Mouse (Mus musculus) forebrain, postnatal 0 days (tissue): Measurements from ENCODE around the gene Trappc3. TPM values are rescaled to one million over a fixed set of nuclear protein-coding genes. Genes with fewer than 3 reads are reported as not detected.
A peak's percentile ranks its signal among the peaks of the same experiment; 100 is the strongest.

ENCODE experiments used
- ATAC-seq: fragments of 200-750 bp; cut with Nextera tagmentation; 2 replicates; pipeline ENCODE4 v1.8.0; 2017; ENCODE audit warnings: mild to moderate bottlenecking, moderate library complexity
- DNase-seq: peaks from one replicate; pipeline ENCODE4 v3.0.0-alpha.2; 2015
- H3K27ac ChIP-seq: fragments of 300-500 bp; sonication (generic); 2 replicates; pipeline ENCODE4 v1.5.1; 2014; ENCODE audit warnings: low read depth, mild to moderate bottlenecking, antibody characterized with exemption, low read length, moderate library complexity, mixed read lengths
- H3K27me3 ChIP-seq: fragments of 300-500 bp; sonication (generic); 2 replicates; pipeline ENCODE4 v1.6.1; 2014; ENCODE audit warnings: mild to moderate bottlenecking, low read length, mixed read lengths; ENCODE audit not compliant: insufficient read depth
- H3K36me3 ChIP-seq: fragments of 300-500 bp; sonication (generic); 2 replicates; pipeline ENCODE4 v1.6.1; 2014; ENCODE audit warnings: mild to moderate bottlenecking, moderate library complexity; ENCODE audit not compliant: insufficient read depth
- H3K4me1 ChIP-seq: fragments of 300-500 bp; sonication (generic); 2 replicates; pipeline ENCODE4 v1.6.1; 2014; ENCODE audit warnings: antibody characterized with exemption; ENCODE audit not compliant: insufficient read depth
- H3K4me2 ChIP-seq: fragments of 300-500 bp; sonication (generic); 2 replicates; pipeline ENCODE4 v1.6.1; 2014; ENCODE audit warnings: low read depth, mild to moderate bottlenecking, moderate library complexity
- H3K4me3 ChIP-seq: fragments of 300-500 bp; sonication (generic); 2 replicates; pipeline ENCODE4 v1.5.1; 2014; ENCODE audit warnings: low read depth, low read length, mixed read lengths
- H3K9ac ChIP-seq: fragments of 300-500 bp; sonication (generic); 2 replicates; pipeline ENCODE4 v1.6.1; 2014; ENCODE audit warnings: mild to moderate bottlenecking
- H3K9me3 ChIP-seq: fragments of 300-500 bp; sonication (generic); 2 replicates; pipeline ENCODE4 v1.6.1; 2016; ENCODE audit warnings: low read length
- CTCF ChIP-seq: sonication (generic); IDR thresholded peaks from 2 replicates; pipeline ENCODE4 v1.5.1; 2016; ENCODE audit warnings: antibody characterized with exemption, control low read depth, low read depth
- WGBS: fragments of 180-500 bp; shearing (Covaris S2); extraction: QIAGEN DNeasy Blood & Tissue Kit; methylation state at CpG from one replicate; pipeline ENCODE4 v1.1.7; 2014; 5-methylcytosine and 5-hydroxymethylcytosine counted together
- polyA plus RNA-seq: library from polyadenylated mRNA; unstranded; fragments of >200 nt; fragmentation: Nextera tagmentation; extraction: Ambion mirVana; gene quantifications from 2 replicates; pipeline ENCODE4 v1.2.1, GENCODE M21; 2015
- total RNA-seq: library from RNA; depleted of rRNA; stranded (reverse); fragments of >200 nt; gene quantifications from 2 replicates; pipeline ENCODE4 v1.2.3, GENCODE M21; 2014

The Trappc3 gene
- total and polyA plus RNA-seq, 2 experiments from 2014 or later, result 143 to 199 TPM

DNA sequence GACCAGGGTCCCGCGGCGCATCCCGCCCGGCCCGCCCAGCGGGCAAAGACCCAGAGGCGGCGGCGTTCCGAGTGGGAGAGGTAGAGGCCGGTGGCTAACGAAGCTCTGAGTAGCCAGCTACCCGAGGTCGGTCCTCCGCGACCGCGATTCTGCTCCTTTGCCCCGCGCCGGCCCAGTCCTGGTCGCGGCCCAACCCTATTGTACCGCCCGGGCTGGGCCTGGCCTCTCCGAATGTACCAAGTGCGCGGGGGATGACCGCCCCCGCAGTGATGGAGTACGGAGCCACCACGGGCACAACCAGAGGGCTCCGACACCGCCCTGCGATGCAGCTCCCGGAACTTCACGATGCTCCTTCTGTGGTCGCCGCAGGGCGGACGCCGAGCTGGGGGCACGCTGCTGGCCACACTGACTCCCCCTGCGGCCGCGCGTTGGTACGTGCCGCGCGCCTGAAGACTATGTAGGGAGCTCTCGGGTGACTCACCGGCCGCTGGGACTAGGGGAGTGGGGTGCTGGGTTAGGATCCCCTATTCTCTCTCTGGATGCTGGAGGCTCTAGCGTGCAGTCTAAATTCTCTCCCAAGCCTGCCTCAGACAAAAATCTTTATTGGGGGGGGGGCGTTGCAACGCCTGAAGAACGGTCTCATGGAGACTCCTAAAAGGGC lies 5.9 kb upstream of the Trappc3 start, which contains the start of gene Map7d1:
TSS of gene Map7d1 (minus strand) at position 213 of the 661 bp plus-strand sequence.
- peak; percentile 44 for TF ChIP-seq CTCF
- Histone ChIP-seq H3K27ac (peak within 1 kb of the TSS; percentile 96), H3K36me3 (no peaks in the 10 kb centered on the region), H3K4me1 (peaks cover 27% of the 10 kb centered on the region; the same call in 1 of the 2 replicates), H3K4me2 (peak within 1 kb of the TSS; percentile 83), H3K9me3 (no peaks in the 10 kb centered on the region), H3K9ac (peak within 1 kb of the TSS; percentile 99), H3K27me3 (no peaks in the 10 kb centered on the region; the same call in 1 of the 2 replicates), H3K4me3 (peak within 1 kb of the TSS; percentile 98)
- ATAC-seq (peak; percentile 86), DNase-seq (peak; percentile 91)
- 0% methylated on average over 59 of the region's 59 CpGs for WGBS

DNA sequence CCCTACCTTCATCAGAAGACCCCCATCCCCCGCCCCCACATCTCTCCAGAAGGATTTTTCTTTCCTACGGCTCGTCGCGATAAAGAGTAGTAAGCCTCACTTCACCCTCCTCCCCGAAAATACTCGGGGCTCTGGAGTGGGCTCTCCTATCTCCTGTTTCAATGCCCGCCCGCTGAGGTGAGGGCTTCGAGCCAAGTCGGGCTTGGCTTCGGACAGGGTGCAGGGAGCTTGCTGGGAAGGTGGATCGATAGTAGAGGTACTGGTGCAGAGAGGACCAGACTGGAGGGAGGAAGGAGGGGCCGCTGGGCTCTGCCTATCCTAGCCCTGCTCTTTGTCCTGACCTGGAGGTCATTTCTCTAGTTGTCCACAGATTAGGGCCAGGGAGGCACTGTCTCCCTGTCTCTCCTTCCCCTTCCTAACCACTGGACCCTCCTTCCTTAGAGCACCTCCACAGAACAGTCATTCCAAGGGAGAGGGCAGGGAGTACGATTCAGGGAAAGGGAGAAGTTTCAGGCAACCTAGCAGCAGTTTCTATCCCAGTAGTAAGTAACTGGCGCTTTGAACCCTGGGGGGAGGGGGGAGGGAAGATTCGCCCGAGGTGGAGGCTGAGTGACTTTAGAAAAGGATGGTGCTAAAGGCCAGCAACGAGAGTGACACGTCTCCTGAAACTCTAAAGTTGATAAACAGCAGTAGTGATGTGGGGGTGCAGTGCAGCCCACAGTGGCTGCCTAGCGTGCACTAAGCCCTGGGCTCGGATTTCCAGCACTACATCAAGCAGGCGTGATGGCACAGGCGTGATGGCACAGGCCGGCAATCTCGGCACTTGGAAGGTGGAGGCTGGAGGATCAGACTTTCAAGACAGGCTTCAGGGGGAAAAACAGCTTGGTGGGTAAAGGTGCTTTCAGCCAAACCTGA lies 4.9 kb upstream of the Trappc3 start:
- DNase-seq (no peak), ATAC-seq (no peak; the same call in 1 of the 2 replicates)
- 4% methylated on average over 26 of the region's 26 CpGs for WGBS
- Histone ChIP-seq H3K27me3 (no peaks in the 10 kb centered on the region; the same call in 1 of the 2 replicates), H3K4me3 (peak overlapping the region; percentile 98), H3K4me1 (peaks cover 27% of the 10 kb centered on the region; the same call in 1 of the 2 replicates), H3K36me3 (no peaks in the 10 kb centered on the region), H3K9me3 (no peaks in the 10 kb centered on the region), H3K4me2 (peak overlapping the region; percentile 83), H3K9ac (peak overlapping the region; percentile 99), H3K27ac (peak overlapping the region; percentile 96)
- no peak for TF ChIP-seq CTCF

DNA sequence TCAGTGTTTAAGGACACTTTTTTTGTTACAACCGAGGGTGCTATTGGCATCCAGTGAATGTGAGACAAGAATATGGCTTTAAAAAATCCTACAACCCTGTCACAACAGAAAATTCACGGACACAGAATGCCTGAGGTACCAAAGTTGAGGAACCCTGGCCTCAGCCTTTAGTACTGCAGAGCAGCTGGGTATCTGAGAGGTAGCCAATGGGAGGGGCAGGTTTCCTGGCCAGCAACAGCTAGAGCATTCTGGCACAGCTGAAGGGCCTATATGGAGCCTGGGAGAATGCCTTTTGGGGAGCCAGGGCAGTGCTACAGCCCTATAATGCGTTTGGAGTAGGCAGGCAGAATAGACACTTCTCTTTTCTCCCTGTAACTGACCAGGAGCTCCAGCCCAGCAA lies 3.1 kb upstream of the Trappc3 start:
- Histone ChIP-seq H3K36me3 (no peaks in the 10 kb centered on the region), H3K4me2 (no peak overlapping the region), H3K9ac (no peak overlapping the region), H3K27ac (no peak overlapping the region), H3K4me3 (no peak overlapping the region), H3K27me3 (no peaks in the 10 kb centered on the region; the same call in 1 of the 2 replicates), H3K4me1 (peaks cover 21% of the 10 kb centered on the region), H3K9me3 (no peaks in the 10 kb centered on the region)
- WGBS, result 40% methylated on average over 3 of the region's 3 CpGs
- ATAC-seq, result no peak
- no peak for TF ChIP-seq CTCF
- no peak for DNase-seq

DNA sequence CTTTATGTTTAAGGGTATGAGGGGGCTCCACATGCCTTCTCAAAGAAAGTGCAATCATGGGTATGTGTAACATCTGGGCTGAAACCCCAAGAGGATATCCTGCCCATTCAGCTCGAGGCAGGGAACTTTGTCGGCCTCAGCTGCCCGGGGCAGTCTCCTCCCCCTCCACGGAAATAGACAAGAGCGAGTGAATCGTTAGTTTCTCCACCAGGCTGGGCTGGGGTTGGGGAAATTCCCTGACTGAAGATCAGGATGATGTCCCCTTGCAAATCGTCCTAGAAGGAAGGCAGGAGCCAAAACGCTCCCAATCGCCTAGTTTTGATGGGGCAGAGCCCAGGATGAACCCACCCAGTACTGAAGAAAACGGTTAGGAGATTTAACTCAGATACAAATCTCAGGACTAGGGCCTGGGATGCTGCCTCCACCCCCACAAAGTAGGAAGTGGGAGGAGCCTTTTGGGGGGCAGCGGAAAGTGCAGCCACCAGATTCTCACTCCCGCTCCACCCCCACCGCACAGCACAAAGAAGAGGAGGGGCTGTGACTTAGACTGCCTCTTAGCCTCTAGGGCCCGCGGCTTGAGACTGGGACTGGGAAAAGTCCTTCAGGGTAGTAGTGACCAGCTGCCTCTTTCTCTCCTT lies 2.5 kb upstream of the Trappc3 start:
- H3K4me3 ChIP-seq, result no peak overlapping the region
- peaks cover 15% of the 10 kb centered on the region for H3K4me1 ChIP-seq
- no peak overlapping the region for H3K9ac ChIP-seq
- H3K27me3 ChIP-seq, result no peaks in the 10 kb centered on the region; the same call in 1 of the 2 replicates
- no peak for TF ChIP-seq CTCF
- no peaks in the 10 kb centered on the region for H3K36me3 ChIP-seq
- DNase-seq, result no peak
- H3K27ac ChIP-seq, result 0 out of 2 replicates have a peak overlapping the region, but pooled peaks have one; percentile 45
- no peak overlapping the region for H3K4me2 ChIP-seq
- H3K9me3 ChIP-seq, result no peaks in the 10 kb centered on the region
- no peak for ATAC-seq
- 3% methylated on average over 15 of the region's 15 CpGs for WGBS

DNA sequence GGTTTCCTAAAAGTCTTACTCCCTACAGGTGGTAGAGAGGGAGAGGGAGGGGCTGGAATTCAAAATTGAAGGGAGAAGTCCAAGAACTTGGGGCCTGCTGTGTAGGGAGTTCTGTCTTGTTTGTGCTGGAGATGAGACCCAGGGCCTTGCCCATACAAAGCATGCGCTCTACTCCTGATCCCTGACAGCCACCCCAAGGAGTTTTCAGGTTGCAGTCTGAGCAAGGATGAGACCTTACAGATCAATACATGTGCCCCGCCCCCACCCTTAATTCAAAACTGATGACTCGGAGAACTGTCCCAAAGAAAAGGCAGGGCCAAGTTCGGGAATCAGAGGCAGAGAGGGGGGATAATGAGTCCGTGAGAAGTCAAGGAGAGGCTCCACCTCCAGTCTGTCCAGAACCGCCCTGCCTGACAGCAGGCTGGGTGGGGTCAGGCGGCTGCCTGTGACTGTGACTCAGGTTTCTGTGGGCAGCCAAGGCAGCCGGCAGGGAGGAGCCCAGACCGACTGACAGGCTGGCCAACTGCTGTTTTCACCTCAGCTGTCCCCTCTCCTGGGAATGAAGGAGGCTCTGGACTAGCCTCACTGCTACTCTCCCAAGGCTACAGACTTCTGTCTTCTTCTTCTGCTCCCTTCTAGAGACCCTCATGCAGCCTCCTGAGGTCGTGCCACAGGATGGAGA lies 1.5 kb upstream of the Trappc3 start:
- ATAC-seq, result no peak
- DNase-seq, result no peak
- no peaks in the 10 kb centered on the region; the same call in 1 of the 2 replicates for H3K27me3 ChIP-seq
- H3K4me1 ChIP-seq, result peaks cover 14% of the 10 kb centered on the region
- H3K27ac ChIP-seq, result no peak overlapping the region
- H3K4me2 ChIP-seq, result no peak overlapping the region
- H3K9ac ChIP-seq, result no peak overlapping the region
- H3K4me3 ChIP-seq, result no peak overlapping the region
- WGBS, result 17% methylated on average over 10 of the region's 10 CpGs
- no peak for TF ChIP-seq CTCF
- no peaks in the 10 kb centered on the region for H3K9me3 ChIP-seq
- peaks cover 4% of the 10 kb centered on the region; the same call in 1 of the 2 replicates for H3K36me3 ChIP-seq

DNA sequence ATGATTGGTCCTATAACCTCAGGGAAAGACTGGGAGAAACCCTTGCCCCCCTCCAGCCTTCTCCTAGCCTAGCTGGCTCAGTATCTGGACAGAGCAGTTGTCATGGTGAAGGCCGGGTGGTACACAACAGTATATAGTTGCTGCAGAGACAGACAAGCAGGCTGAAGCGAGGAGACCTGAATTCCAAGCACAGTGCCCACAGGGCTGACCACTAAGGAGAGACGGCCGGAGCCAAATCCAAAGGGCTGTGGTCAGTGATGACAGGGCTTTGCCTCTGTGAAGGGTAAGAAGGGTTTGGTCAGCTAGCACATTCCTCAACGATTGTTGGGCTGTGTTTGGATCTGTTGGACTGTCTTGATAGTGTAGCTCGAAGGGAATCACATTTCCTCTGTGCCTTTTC lies 859 bp upstream of the Trappc3 start:
- Histone ChIP-seq H3K4me2 (no peak overlapping the region), H3K27me3 (no peaks in the 10 kb centered on the region; the same call in 1 of the 2 replicates), H3K9ac (no peak overlapping the region), H3K36me3 (peaks cover 4% of the 10 kb centered on the region; the same call in 1 of the 2 replicates), H3K4me1 (peaks cover 14% of the 10 kb centered on the region), H3K27ac (no peak overlapping the region), H3K4me3 (no peak overlapping the region), H3K9me3 (no peaks in the 10 kb centered on the region)
- DNase-seq (no peak), ATAC-seq (no peak)
- 82% methylated on average over 6 of the region's 6 CpGs for WGBS
- TF ChIP-seq CTCF, result no peak
